Mouse (Mus musculus) heart, adult 2 months (tissue): ENCODE measurements at regions not wholly inside any gene's neighbourhood (a gene's known extent, or its start where the extent isn't known, plus 50 kb on each side); places are given as distances from the start of the nearest gene placed in this dataset.

Experiments used
- CTCF ChIP-seq: fragments of 200-600 bp; IDR thresholded peaks from 2 replicates; pipeline ENCODE4 v1.8.1; 2022; ENCODE audit warnings: antibody characterized with exemption, mild to moderate bottlenecking, moderate library complexity
- EP300 ChIP-seq: fragments of 200-500 bp; IDR thresholded peaks from 2 replicates; pipeline ENCODE4 v1.6.1; 2011; ENCODE audit warnings: low read depth, low read length, control low read depth; ENCODE audit not compliant: insufficient read depth
- POLR2A ChIP-seq: fragments of 200-500 bp; IDR thresholded peaks from 2 replicates; pipeline ENCODE4 v1.6.1; 2011; ENCODE audit warnings: mild to moderate bottlenecking, low read depth, low read length, control low read depth; ENCODE audit not compliant: insufficient read depth

- TF ChIP-seq POLR2A (no peak), EP300 (no peak), CTCF (no peak)
Measured at GRCm38 (mm10) chr3:17325821-17326220, 622.4 kb upstream of the Cypt12 start.
